Comparison of ENCODE assay signal across 8 mouse cellular contexts in the genomic region with DNA sequence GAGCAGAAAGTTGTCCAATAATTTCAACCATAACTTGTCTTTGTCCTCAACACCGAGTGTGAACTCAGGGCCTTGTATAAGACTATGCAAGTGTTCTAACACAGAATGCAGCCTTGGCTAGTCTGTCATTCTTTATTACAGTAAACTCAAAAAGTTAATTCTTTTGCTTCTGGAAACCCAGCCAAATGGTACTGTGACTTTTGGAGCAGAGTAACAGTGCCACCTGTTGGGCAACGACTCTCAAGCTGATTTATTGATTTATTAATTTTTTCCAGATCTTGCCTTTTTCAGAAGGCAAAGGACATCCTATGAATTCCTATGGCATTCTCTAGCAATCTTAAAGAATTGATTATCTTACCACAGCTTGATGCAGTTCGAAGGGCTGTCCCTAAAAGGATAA. TPM values are rescaled to one million over a fixed set of nuclear protein-coding genes. Genes with fewer than 3 reads are reported as not detected.
DNase-seq lines count a peak whose midpoint lies in the region; ATAC-seq and TF ChIP-seq lines count a peak whose summit lies in the region.

No protein-coding gene starts in this region.

- no peak overlapping the region for H3K4me3 ChIP-seq in kidney, embryonic 14.5 days (ENCODE audit: low read length)
- no peak overlapping the region for H3K4me3 ChIP-seq in C2C12 (ENCODE audit: insufficient read depth, poor library complexity, severe bottlenecking)

- no peak for ATAC-seq in kidney, embryonic 14.5 days (ENCODE audit: low FRiP score, low TSS enrichment)

- no peak overlapping the region for H3K4me2 ChIP-seq in kidney, embryonic 14.5 days (replicated peaks; ENCODE audit: low read depth, low read length)

- TF ChIP-seq CTCF in C2C12 (IDR thresholded peaks at IDR 0.05; ENCODE audit: control insufficient read depth, insufficient read depth, insufficient read length), result peak; percentile 19

- DNase-seq in kidney, adult 18-20 months, result peak; percentile 55
- DNase-seq in adipocyte (ENCODE audit: low spot score), result peak; percentile 88
- DNase-seq in heart, postnatal 4 days, result peak; percentile 65
- peak; percentile 63 for DNase-seq in lung, postnatal 14 days
- DNase-seq in natural killer cell, adult 2 months (ENCODE audit: low spot score in 2 of 2), result no peak
- no peak for DNase-seq in frontal cortex, postnatal 14 days (ENCODE audit: low spot score in 2 of 2)

- no peaks in the 10 kb centered on the region for H3K9me3 ChIP-seq in kidney, embryonic 14.5 days (ENCODE audit: control insufficient read depth, low read length)

- H3K27me3 ChIP-seq in kidney, embryonic 14.5 days (ENCODE audit: control insufficient read depth, insufficient read depth, low read length), result no peaks in the 10 kb centered on the region
- no peaks in the 10 kb centered on the region for H3K27me3 ChIP-seq in C2C12 (ENCODE audit: control insufficient read depth, insufficient read depth, insufficient read length)

- H3K79me3 ChIP-seq in C2C12 (ENCODE audit: low read depth), result no peaks in the 10 kb centered on the region

- WGBS in kidney, embryonic 14.5 days, result 47% methylated on average over 3 of the region's 3 CpGs

- H3K4me1 ChIP-seq in kidney, embryonic 14.5 days (ENCODE audit: control insufficient read depth, insufficient read depth, low read length), result peaks cover 7% of the 10 kb centered on the region; the same call in 1 of the 2 replicates

- H3K9ac ChIP-seq in kidney, embryonic 14.5 days (ENCODE audit: low read depth, low read length), result no peak overlapping the region

- H3ac ChIP-seq in C2C12 (ENCODE audit: control insufficient read depth, insufficient read length, low read depth), result no peak overlapping the region

- no peak overlapping the region for H3K27ac ChIP-seq in kidney, embryonic 14.5 days (ENCODE audit: low read depth, low read length)

- H3K36me3 ChIP-seq in kidney, embryonic 14.5 days (ENCODE audit: control insufficient read depth, insufficient read depth, low read length), result no peaks in the 10 kb centered on the region
- no peaks in the 10 kb centered on the region for H3K36me3 ChIP-seq in C2C12 (ENCODE audit: control insufficient read depth, insufficient read depth)

- H3K79me2 ChIP-seq in C2C12 (ENCODE audit: control insufficient read depth, insufficient read depth), result no peaks in the 10 kb centered on the region

TF ChIP-seq in C2C12, 6 proteins besides CTCF, POLR2A, EP300 and RAD21:
- TF ChIP-seq MAX (IDR thresholded peaks at IDR 0.05) (no peak), CEBPB (IDR thresholded peaks at IDR 0.05; ENCODE audit: low read depth) (no peak), USF1 (IDR thresholded peaks at IDR 0.05; ENCODE audit: low read depth) (no peak), MYOD1 (IDR thresholded peaks at IDR 0.05; ENCODE audit: control insufficient read depth, insufficient read length, low read depth) (no peak), MYOG (IDR thresholded peaks at IDR 0.05; ENCODE audit: control insufficient read depth, extremely low read depth, insufficient read length) (no peak), FOSL1 (IDR thresholded peaks at IDR 0.05; ENCODE audit: insufficient read depth, low read length, poor library complexity, severe bottlenecking) (no peak)

RNA-seq across cellular contexts. Expression of a gene that starts 51.1 kb away (rescaled TPM):
- polyA plus RNA-seq in kidney, embryonic 14.5 days (2014; fragmentation: Nextera tagmentation; extraction: Ambion mirVana), result 6.0 and 8.1 TPM in 2 replicates
- polyA plus RNA-seq in C2C12 (2012; fragmentation: generic; extraction: Trizol), result 4.4 TPM
- 1 to 10 TPM in 1 of 2 experiments, under 1 TPM in 1; 0.62 to 1.2 TPM for total RNA-seq in heart, postnatal 4 days (2021)

Comparison
In these comparisons a context has a peak if more than half of its experiments do, and no peak if none do; other contexts are left out.
1. DNase-seq: peak in kidney, adult 18-20 months (single experiment), adipocyte (single experiment), heart, postnatal 4 days (single experiment) and lung, postnatal 14 days (single experiment); none in natural killer cell, adult 2 months (0 of 2) and frontal cortex, postnatal 14 days (0 of 2).